Mouse (Mus musculus) heart, adult 2 months (tissue): ENCODE measurements around the gene Gtf2h1.

Experiments used
- CTCF ChIP-seq: fragments of 200-600 bp; IDR thresholded peaks from 2 replicates; pipeline ENCODE4 v1.8.1; 2022; ENCODE audit warnings: antibody characterized with exemption, mild to moderate bottlenecking, moderate library complexity
- EP300 ChIP-seq: fragments of 200-500 bp; IDR thresholded peaks from 2 replicates; pipeline ENCODE4 v1.6.1; 2011; ENCODE audit warnings: low read depth, low read length, control low read depth; ENCODE audit not compliant: insufficient read depth
- POLR2A ChIP-seq: fragments of 200-500 bp; IDR thresholded peaks from 2 replicates; pipeline ENCODE4 v1.6.1; 2011; ENCODE audit warnings: mild to moderate bottlenecking, low read depth, low read length, control low read depth; ENCODE audit not compliant: insufficient read depth

- TF ChIP-seq CTCF: no peak
- TF ChIP-seq POLR2A: no peak
- no peak for TF ChIP-seq EP300
Observed at GRCm38 (mm10) chr7:46839446-46839845, 43.5 kb downstream of the Gtf2h1 start.
